Mouse (Mus musculus) gastrocnemius, adult 18-20 months (tissue): ENCODE measurements around the gene Clca3b. TPM values are rescaled to one million over a fixed set of nuclear protein-coding genes. Genes with fewer than 3 reads are reported as not detected.
"Not testable (repeated sequence)": the region's sequence is repeated elsewhere in the genome, so short reads cannot be mapped to it uniquely, and the experiment has no call there.

ENCODE experiments used
- DNase-seq: peaks from one replicate; pipeline ENCODE4 v3.0.0; 2021; ENCODE audit warnings: low spot score
- long read RNA-seq, 2 experiments: library from polyadenylated mRNA; stranded (forward); transcript quantifications; one replicate each; pipeline ENCODE4 v2.0.0; 2021
- total RNA-seq, 2 experiments: library from RNA; stranded (reverse); gene quantifications; 2 replicates each; pipeline ENCODE4 v1.2.3; 2021

The Clca3b gene
- total RNA-seq: not detected
- long read RNA-seq, experiment 1: 0 reads
- long read RNA-seq, experiment 2: 0 reads

GRCm38 (mm10) chr3:144849014-144849556 is at the start of gene Clca3b:
Clca3b (minus strand) TSS chr3:144849357.
- not testable (repeated sequence) for DNase-seq

- DNase-seq: no peak
These were observed 48.0 kb upstream of the Clca3b start for GRCm38 (mm10) chr3:144897042-144897678.

GRCm38 (mm10) chr3:144890246-144890758 is 41.1 kb upstream of the Clca3b start:
- no peak for DNase-seq

GRCm38 (mm10) chr3:144886957-144887356 is 37.8 kb upstream of the Clca3b start:
- no peak for DNase-seq

GRCm38 (mm10) chr3:144872012-144872411 is 22.9 kb upstream of the Clca3b start:
- not testable (repeated sequence) for DNase-seq

GRCm38 (mm10) chr3:144849584-144849983 is 427 bp upstream of the Clca3b start:
- no peak for DNase-seq

GRCm38 (mm10) chr3:144827257-144827656 is 21.9 kb downstream of the Clca3b start:
- DNase-seq: no peak

GRCm38 (mm10) chr3:144825151-144825550 is 24.0 kb downstream of the Clca3b start:
- DNase-seq: peak; percentile 62

GRCm38 (mm10) chr3:144823331-144823730 is 25.8 kb downstream of the Clca3b start:
- DNase-seq: no peak

GRCm38 (mm10) chr3:144820632-144821031 is 28.5 kb downstream of the Clca3b start:
- no peak for DNase-seq

- not testable (repeated sequence) for DNase-seq
These were observed 29.9 kb downstream of the Clca3b start, which contains the start of gene Clca3a2 for GRCm38 (mm10) chr3:144819219-144819618. Clca3a2 (minus strand) TSS chr3:144819494.

GRCm38 (mm10) chr3:144813336-144813735 is 35.8 kb downstream of the Clca3b start:
- DNase-seq: not testable (repeated sequence)

GRCm38 (mm10) chr3:144811821-144812220 is 37.3 kb downstream of the Clca3b start:
- no peak for DNase-seq

- not testable (repeated sequence) for DNase-seq
These were observed 40.8 kb downstream of the Clca3b start for GRCm38 (mm10) chr3:144808153-144808925.

- DNase-seq: not testable (repeated sequence)
These were observed 42.5 kb downstream of the Clca3b start for GRCm38 (mm10) chr3:144806626-144807025.

GRCm38 (mm10) chr3:144801861-144802260 is 47.3 kb downstream of the Clca3b start:
- DNase-seq: no peak

GRCm38 (mm10) chr3:144785181-144786148 is 63.7 kb downstream of the Clca3b start:
- no peak for DNase-seq
